Mouse (Mus musculus): ENCODE data around the gene Shpk. TPM values are rescaled to one million over a fixed set of nuclear protein-coding genes. Genes with fewer than 3 reads are reported as not detected.

Gene Shpk
- polyA plus RNA-seq, 1 experiment, result 8.2 TPM

Other genes with a start within 250 kb of the Shpk start
- 2.6 and 4.3 TPM in 2 replicates for gene Atp2a3, start 238.3 kb upstream of the Shpk start, polyA plus RNA-seq (2012; ENCODE audit: insufficient read depth, insufficient read length, missing spikeins)
- 0.40 and 1.9 TPM in 2 replicates for gene P2rx1, start 200.4 kb upstream of the Shpk start, polyA plus RNA-seq (2012; ENCODE audit: insufficient read depth, insufficient read length, missing spikeins)
- not detected in 2 replicates for gene Camkk1, start 180.5 kb upstream of the Shpk start, polyA plus RNA-seq (2012; ENCODE audit: insufficient read depth, insufficient read length, missing spikeins)
- 2.3 and 2.7 TPM in 2 replicates for gene Ncbp3, start 151.7 kb upstream of the Shpk start, polyA plus RNA-seq (2012; ENCODE audit: insufficient read depth, insufficient read length, missing spikeins)
- 1.8 and 2.4 TPM in 2 replicates for gene Itgae, start 108.9 kb upstream of the Shpk start, polyA plus RNA-seq (2012; ENCODE audit: insufficient read depth, insufficient read length, missing spikeins)
- not detected in 2 replicates for gene Haspin, start 61.2 kb upstream of the Shpk start, polyA plus RNA-seq (2012; ENCODE audit: insufficient read depth, insufficient read length, missing spikeins)
- gene P2rx5, start 39.0 kb upstream of the Shpk start, polyA plus RNA-seq (2012; ENCODE audit: insufficient read depth, insufficient read length, missing spikeins), result 53.6 and 85.8 TPM in 2 replicates
- 183 and 237 TPM in 2 replicates for gene Emc6, start 22.4 kb upstream of the Shpk start, polyA plus RNA-seq (2012; ENCODE audit: insufficient read depth, insufficient read length, missing spikeins)
- 70.9 and 105 TPM in 2 replicates for gene Tax1bp3, start 22.4 kb upstream of the Shpk start, polyA plus RNA-seq (2012; ENCODE audit: insufficient read depth, insufficient read length, missing spikeins)
- gene Ctns, start 418 bp upstream of the Shpk start, polyA plus RNA-seq (2012; ENCODE audit: insufficient read depth, insufficient read length, missing spikeins), result 8.8 TPM in 2 replicates
- gene Trpv1, start 34.8 kb downstream of the Shpk start, polyA plus RNA-seq (2012; ENCODE audit: insufficient read depth, insufficient read length, missing spikeins), result 0.33 and 0.75 TPM in 2 replicates
- not detected in 2 replicates for gene Trpv3, start 67.9 kb downstream of the Shpk start, polyA plus RNA-seq (2012; ENCODE audit: insufficient read depth, insufficient read length, missing spikeins)
- 163 and 192 TPM in 2 replicates for gene Aspa, start 130.1 kb downstream of the Shpk start, polyA plus RNA-seq (2012; ENCODE audit: insufficient read depth, insufficient read length, missing spikeins)
- gene Gm49340, start 130.3 kb downstream of the Shpk start, polyA plus RNA-seq (2012; ENCODE audit: insufficient read depth, insufficient read length, missing spikeins), result 0.48 TPM in 1 of 2 replicates, not detected in the other
- gene Spata22, start 130.3 kb downstream of the Shpk start, polyA plus RNA-seq (2012; ENCODE audit: insufficient read depth, insufficient read length, missing spikeins), result 8.6 and 10.5 TPM in 2 replicates
- not detected in 2 replicates for gene Olfr20, start 151.3 kb downstream of the Shpk start, polyA plus RNA-seq (2012; ENCODE audit: insufficient read depth, insufficient read length, missing spikeins)
- not detected in 2 replicates for gene Olfr376, start 171.8 kb downstream of the Shpk start, polyA plus RNA-seq (2012; ENCODE audit: insufficient read depth, insufficient read length, missing spikeins)
- gene Olfr1, start 200.2 kb downstream of the Shpk start, polyA plus RNA-seq (2012; ENCODE audit: insufficient read depth, insufficient read length, missing spikeins), result not detected in 2 replicates
- gene Olfr378, start 229.0 kb downstream of the Shpk start, polyA plus RNA-seq (2012; ENCODE audit: insufficient read depth, insufficient read length, missing spikeins), result not detected in 2 replicates